Mouse (Mus musculus): ENCODE measurements around the gene Pdpk1.
A peak's percentile ranks its signal among the peaks of the same experiment; 100 is the strongest.

GRCm38 (mm10) chr17:24163176-24163962 is 12.6 kb upstream of the Pdpk1 start, which contains the start of gene Amdhd2:
- TF ChIP-seq CTCF (IDR thresholded peaks at IDR 0.05; ENCODE audit: low read depth, low read length): no peak
- peak; percentile 84 for TF ChIP-seq EP300 (IDR thresholded peaks at IDR 0.05; ENCODE audit: insufficient read depth, low read depth, low read length)
- peak; percentile 14 for TF ChIP-seq POLR2A (IDR thresholded peaks at IDR 0.05; ENCODE audit: insufficient read depth, low read length)
